Mouse (Mus musculus) adrenal gland (tissue): ENCODE results near the gene Ackr3.

Experiments used
- intact Hi-C: fragments of 180-260 bp; cut with DNase I; formaldehyde crosslinking; loops from one replicate; pipeline ENCODE4 v1.15.1; 2025

Ackr3 gene

GRCm38 (mm10) chr1:90203341-90203740 lies 439 bp upstream of the Ackr3 start:
- intact Hi-C loops = loop anchor here (2.0 kb wide), 2 partner anchors 143 to 387 kb away; no protein-coding TSS in a partner anchor

- intact Hi-C loops = no loop called here
These were observed 1.0 kb downstream of the Ackr3 start for GRCm38 (mm10) chr1:90204821-90205220.

- intact Hi-C loops = no loop called here
These were observed 1.4 kb downstream of the Ackr3 start for GRCm38 (mm10) chr1:90205223-90205622.

GRCm38 (mm10) chr1:90206684-90207083 lies 2.9 kb downstream of the Ackr3 start:
- intact Hi-C loops = no loop called here

- intact Hi-C loops = no loop called here
These were observed 3.5 kb downstream of the Ackr3 start for GRCm38 (mm10) chr1:90207279-90207678.

GRCm38 (mm10) chr1:90207739-90208502 lies 4.1 kb downstream of the Ackr3 start:
- intact Hi-C loops = no loop called here

GRCm38 (mm10) chr1:90208503-90208860 lies 4.7 kb downstream of the Ackr3 start:
- intact Hi-C loops = no loop called here

- intact Hi-C loops = no loop called here
These were observed 5.3 kb downstream of the Ackr3 start for GRCm38 (mm10) chr1:90209069-90209468.

- intact Hi-C loops = no loop called here
These were observed 6.0 kb downstream of the Ackr3 start for GRCm38 (mm10) chr1:90209741-90210140.

GRCm38 (mm10) chr1:90210346-90210745 lies 6.6 kb downstream of the Ackr3 start:
- intact Hi-C loops = no loop called here

- intact Hi-C loops = no loop called here
These were observed 7.0 kb downstream of the Ackr3 start for GRCm38 (mm10) chr1:90210761-90211160.

- intact Hi-C loops = no loop called here
These were observed 8.6 kb downstream of the Ackr3 start for GRCm38 (mm10) chr1:90212376-90212775.

- intact Hi-C loops = no loop called here
These were observed 9.1 kb downstream of the Ackr3 start for GRCm38 (mm10) chr1:90212901-90213300.

- intact Hi-C loops = no loop called here
These were observed 10.2 kb downstream of the Ackr3 start for GRCm38 (mm10) chr1:90214021-90214420.

GRCm38 (mm10) chr1:90214926-90215325 lies 11.1 kb downstream of the Ackr3 start:
- intact Hi-C loops = no loop called here

GRCm38 (mm10) chr1:90215881-90216280 lies 12.1 kb downstream of the Ackr3 start:
- intact Hi-C loops = no loop called here

- intact Hi-C loops = no loop called here
These were observed 12.6 kb downstream of the Ackr3 start for GRCm38 (mm10) chr1:90216395-90216794.

- intact Hi-C loops = no loop called here
These were observed 16.5 kb downstream of the Ackr3 start for GRCm38 (mm10) chr1:90220280-90220679.

GRCm38 (mm10) chr1:90220844-90221243 lies 17.1 kb downstream of the Ackr3 start:
- intact Hi-C loops = no loop called here

GRCm38 (mm10) chr1:90221811-90222361 lies 18.1 kb downstream of the Ackr3 start:
- intact Hi-C loops = no loop called here

GRCm38 (mm10) chr1:90222427-90222901 lies 18.7 kb downstream of the Ackr3 start:
- intact Hi-C loops = no loop called here

- intact Hi-C loops = no loop called here
These were observed 19.2 kb downstream of the Ackr3 start for GRCm38 (mm10) chr1:90223006-90223405.
